Mouse (Mus musculus) cerebellum, postnatal 10 days (tissue): ENCODE data around the gene Msh6.
"Not testable (repeated sequence)": the region's sequence is repeated elsewhere in the genome, so short reads cannot be mapped to it uniquely, and the experiment has no call there.

Experiments used
- DNase-seq, 2 experiments: peaks; one replicate each; pipeline ENCODE4 v3.0.0; 2021; ENCODE audit warnings: mixed read lengths in 2 of 2

Gene Msh6

DNA sequence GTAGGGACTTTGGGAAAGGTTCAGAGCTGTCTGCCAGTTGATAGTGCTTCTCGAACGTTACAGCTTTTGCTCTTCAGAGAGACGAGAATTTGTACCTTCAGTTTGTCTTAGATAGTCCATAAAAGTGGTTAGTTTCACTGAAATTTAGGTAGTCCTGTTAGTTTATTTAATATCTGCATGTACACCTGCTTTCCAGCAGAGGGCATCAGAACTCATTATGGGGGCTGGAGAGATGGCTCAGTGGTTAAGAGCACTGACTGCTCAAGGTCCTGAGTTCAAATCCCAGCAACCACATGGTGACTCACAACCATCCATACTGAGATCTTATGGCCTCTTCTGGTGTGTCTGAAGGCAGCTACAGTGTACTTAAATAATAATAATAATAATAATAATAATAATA is 7.2 kb downstream of the Msh6 start:
- no peak for DNase-seq

DNA sequence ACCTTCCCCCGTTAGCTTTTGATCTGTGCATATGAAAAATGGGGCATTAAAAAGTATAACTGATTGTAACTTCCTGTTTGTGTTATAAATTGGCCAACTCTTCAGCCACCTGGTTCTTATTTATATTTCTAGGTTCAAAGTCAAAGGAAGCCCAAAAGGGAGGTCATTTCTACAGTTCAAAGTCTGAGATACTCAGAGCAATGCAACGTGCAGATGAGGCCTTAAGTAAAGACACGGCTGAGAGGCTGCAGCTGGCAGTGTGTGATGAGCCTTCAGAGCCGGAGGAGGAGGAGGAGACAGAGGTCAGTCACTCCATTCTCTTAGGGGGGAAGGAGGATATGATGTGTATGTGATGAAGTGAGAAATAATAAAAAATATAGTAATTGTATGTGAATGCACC is 8.5 kb downstream of the Msh6 start:
- no peak for DNase-seq

DNA sequence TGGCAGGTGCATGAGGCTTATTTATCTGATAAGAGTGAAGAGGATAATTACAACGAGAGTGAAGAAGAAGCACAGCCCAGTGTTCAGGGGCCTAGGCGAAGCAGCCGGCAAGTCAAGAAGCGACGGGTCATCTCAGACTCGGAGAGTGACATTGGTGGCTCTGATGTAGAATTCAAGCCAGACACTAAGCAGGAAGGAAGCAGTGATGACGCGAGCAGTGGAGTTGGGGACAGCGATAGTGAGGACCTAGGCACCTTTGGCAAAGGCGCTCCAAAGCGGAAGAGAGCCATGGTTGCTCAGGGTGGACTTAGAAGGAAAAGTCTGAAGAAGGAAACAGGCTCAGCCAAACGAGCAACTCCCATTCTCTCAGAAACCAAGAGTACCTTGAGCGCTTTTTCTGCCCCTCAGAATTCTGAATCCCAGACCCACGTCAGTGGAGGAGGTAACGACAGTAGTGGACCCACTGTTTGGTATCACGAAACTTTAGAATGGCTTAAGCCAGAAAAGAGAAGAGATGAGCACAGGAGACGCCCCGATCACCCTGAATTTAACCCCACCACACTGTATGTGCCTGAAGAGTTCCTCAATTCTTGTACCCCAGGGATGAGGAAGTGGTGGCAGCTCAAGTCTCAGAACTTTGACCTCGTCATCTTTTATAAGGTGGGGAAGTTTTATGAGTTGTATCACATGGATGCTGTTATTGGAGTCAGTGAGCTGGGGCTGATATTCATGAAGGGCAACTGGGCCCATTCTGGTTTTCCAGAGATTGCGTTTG is 9.8 kb downstream of the Msh6 start:
- DNase-seq, result no peak

- DNase-seq, result peak; percentile 75 to 83
Measured at GRCm38 (mm10) chr17:87985916-87986315, 11.1 kb downstream of the Msh6 start.

- DNase-seq, result no peak
Measured at GRCm38 (mm10) chr17:87987507-87987906, 12.6 kb downstream of the Msh6 start.

DNA sequence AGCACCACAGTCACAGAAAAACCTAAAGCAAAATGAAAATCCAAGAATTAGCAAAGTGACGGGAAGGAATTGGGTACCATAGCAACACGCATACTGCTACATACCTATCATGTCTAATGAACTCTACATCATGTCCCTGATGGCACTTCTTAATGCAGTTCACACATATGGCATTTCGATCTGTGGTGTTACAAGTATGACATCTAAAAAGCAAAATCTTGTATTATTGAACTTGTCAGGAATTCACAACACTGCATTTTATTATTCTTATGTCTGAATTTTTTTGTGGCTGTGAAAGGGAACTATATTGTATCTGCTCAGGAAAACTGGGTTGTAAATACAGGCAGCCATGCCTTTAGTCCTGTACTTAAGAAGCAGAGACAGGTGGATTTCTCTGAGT is 17.3 kb downstream of the Msh6 start:
- no peak for DNase-seq

DNA sequence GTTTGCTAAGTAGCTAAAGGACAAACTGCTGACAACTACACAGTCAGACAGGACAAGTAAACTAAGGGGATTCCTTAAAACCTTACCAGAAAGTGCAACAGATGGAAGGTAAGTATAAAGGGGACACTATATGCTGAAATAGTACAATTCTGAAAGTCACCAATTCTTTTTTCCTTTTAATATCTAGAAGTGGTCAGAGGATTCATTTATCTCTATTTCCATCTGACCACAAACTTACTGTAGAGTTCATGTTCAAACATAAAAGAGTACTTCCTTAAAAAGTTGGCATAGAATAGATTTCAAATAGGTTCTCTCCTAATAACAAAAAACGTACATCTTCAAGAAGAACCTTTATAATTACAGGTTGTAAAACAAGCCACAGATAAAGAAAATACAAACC is 18.5 kb downstream of the Msh6 start:
- no peak for DNase-seq

DNA sequence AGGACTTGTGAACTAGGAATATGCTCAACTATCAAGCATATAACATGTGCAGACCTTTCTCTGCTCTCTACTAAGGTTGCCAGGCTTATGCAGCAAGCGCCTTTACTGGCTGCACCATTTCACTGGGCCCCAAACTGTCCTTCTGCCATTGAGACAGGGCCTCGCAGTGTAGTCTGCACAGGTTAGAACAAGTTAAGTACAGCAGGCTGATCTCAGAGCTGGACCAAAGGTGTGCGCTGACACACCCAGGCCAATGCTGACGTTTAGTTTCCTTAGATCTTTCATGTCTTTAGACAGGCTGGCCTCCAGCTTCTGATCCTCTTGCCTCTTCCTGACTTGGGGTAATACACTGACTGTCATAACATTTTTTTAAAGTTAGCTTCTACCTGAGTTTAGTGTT is 22.9 kb downstream of the Msh6 start:
- no peak for DNase-seq

DNA sequence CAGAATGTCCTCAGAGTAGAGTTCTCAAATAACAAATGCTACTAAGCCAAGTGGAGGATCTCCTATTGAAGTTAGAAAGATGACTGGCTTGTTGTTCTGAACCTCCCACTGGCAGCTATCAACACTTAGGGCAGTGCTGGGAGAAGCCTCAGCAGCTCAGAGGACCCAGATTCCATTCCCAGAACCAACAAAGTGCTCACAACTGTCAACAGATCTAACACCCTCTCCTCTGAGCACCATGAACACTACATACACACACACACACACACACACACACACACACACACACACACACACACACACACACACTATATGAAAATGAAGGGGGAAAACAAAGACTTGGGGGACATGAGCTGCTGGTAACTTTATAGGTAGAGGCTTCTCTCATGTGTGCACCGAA is 30.0 kb downstream of the Msh6 start:
- no peak for DNase-seq

DNA sequence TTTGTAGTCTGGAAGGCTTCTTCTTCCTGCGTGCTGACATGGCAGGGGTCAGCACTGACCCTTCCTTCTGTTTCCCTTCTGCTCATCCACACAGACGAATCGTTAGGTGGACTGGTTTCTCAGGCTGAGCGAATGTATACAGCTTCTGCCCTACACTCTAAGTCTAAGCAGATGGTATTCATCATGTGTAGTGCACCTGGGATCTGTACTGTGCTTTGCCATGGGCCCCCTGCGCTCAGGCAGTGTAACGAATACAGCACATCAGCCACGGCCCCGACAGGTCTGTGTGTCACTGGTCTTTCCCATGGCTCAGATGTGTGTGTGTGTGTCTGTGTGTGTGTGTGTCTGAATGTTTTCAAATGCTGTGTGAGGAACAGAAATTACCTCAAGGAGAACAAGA is 32.1 kb downstream of the Msh6 start:
- no peak for DNase-seq

GRCm38 (mm10) chr17:88014456-88014855 is 39.6 kb downstream of the Msh6 start:
- no peak for DNase-seq

DNA sequence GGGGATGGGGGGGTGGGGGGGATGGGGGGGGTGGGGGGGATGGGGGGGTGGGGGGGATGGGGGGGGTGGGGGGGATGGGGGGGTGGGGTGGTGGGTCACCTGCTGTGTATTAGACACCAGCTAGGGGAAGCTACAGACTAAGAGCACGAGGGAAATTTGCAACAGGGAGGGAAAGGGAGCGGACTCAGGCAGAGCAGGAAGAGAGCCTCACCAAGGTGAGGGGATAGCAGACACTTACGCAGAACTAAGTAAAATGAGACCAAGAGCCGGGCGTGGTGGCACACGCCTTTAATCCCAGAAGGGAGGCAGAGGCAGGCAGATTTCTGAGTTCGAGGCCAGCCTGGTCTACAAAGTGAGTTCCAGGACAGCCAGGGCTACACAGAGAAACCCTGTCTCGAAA is 41.2 kb downstream of the Msh6 start:
- not testable (repeated sequence) for DNase-seq

- DNase-seq, result no peak
Measured at GRCm38 (mm10) chr17:88023924-88024323, 49.1 kb downstream of the Msh6 start.

- peak; percentile 70 to 77 for DNase-seq
Measured at GRCm38 (mm10) chr17:88025227-88025626, 50.4 kb downstream of the Msh6 start.

DNA sequence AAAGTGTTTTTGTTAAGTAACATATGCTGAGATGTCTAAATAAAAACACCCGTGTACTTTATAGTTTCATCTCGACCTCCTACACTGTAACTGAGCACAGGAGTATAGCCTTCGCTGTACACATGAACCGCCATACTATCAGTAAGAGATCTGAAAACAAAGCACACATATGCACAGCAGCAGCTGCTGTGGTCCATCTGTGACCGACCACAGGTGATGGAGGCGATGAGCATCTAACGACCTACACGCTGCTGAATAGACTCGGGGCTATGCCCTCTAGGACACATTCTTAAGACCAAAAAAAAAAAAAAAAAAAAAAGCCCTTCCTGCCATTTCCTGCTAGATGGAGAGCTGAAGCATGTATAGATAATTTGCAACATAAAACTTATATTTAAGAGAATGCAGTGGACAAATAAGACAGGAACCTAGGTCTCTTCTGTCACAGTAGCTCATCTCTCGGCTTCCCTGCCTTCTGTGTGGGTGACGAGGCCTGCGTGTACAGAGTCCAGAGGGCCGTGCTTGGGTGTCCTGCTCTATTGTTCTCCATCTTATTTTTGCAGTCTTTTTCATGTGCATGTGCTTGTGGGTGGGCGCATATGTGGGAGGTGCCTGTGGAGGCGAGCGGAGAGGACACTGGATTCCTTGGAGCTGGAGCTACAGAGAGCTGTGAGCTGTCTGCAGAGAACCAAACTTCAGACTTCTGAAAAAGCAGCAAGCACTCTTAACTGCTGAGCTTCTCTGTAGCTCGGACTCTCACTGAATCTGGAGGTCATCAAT is 54.5 kb downstream of the Msh6 start:
- no peak for DNase-seq

DNA sequence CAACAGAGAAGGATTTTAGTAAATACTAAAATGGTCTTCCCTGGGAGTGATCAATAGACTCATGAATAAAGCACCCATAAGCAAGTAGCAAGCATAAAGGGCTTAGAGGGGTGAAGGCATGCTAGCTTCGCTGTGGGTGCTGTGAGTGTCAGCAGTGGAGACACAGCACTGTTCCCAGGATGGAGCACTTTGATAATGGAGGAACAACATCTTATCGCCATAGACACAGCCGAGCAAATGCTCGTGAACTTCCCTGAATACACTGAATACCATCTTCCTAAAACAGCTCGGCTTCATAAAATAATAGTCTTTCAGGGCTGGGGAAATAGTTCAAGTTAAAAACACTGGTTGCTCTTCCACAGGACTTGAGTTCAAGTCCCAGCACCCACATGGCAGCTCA is 56.9 kb downstream of the Msh6 start:
- DNase-seq, result no peak

DNA sequence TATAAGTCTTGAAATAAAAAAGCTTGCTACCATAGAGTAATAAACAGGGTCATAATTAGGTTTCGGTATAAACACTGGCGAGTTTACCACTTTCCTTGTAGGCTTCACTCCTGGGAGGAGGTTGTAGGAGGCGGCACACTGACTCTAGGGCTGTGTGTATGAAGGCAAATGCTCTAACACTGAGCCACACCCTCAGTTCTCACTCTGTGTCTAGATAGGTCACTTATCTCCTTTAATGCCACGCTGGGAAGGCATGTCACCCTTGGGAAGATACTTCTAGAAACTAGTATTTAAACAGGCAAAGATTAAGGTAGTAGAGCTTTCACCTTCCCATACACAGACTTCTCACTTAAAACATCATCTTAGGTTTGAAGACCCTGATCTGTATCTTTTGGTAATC is 59.6 kb downstream of the Msh6 start:
- no peak for DNase-seq
